Mouse (Mus musculus): Measurements from ENCODE around the gene Lrrc43. TPM values are rescaled to one million over a fixed set of nuclear protein-coding genes. Genes with fewer than 3 reads are reported as not detected.
"Not testable (repeated sequence)": the region's sequence is repeated elsewhere in the genome, so short reads cannot be mapped to it uniquely, and the experiment has no call there.

The Lrrc43 gene
- polyA plus RNA-seq, 1 experiment from 2014 or later = not detected

- Histone ChIP-seq H3K9ac (no peak overlapping the region), H3K4me2 (no peak overlapping the region)
Observed at GRCm38 (mm10) chr5:123473817-123474216, 15.3 kb upstream of the Lrrc43 start.

GRCm38 (mm10) chr5:123487659-123488395 lies 1.3 kb upstream of the Lrrc43 start:
- WGBS (ENCODE audit: insufficient replicate concordance) = 43% methylated on average over 11 of the region's 11 CpGs
- peaks cover 34% of the 10 kb centered on the region for H3K27me3 ChIP-seq
- H3K36me3 ChIP-seq (replicated peaks) = no peaks in the 10 kb centered on the region

More at GRCm38 (mm10) chr5:123473817-123474216, 15.3 kb upstream of the Lrrc43 start:
- H3K4me1 ChIP-seq (replicated peaks) = no peaks in the 10 kb centered on the region
- H3K9me3 ChIP-seq (replicated peaks) = no peaks in the 10 kb centered on the region
- H3K36me3 ChIP-seq (replicated peaks) = no peaks in the 10 kb centered on the region
- WGBS (ENCODE audit: insufficient replicate concordance) = 67% methylated on average over 5 of the region's 5 CpGs
- H3K4me3 ChIP-seq (replicated peaks) = no peak overlapping the region
- H3K27me3 ChIP-seq = peaks cover 11% of the 10 kb centered on the region; the same call in 1 of the 2 replicates
- H3K27ac ChIP-seq (replicated peaks) = no peak overlapping the region
- ATAC-seq (ENCODE audit: insufficient read depth) = no peak

GRCm38 (mm10) chr5:123489935-123490334 lies 830 bp downstream of the Lrrc43 start:
- H3K36me3 ChIP-seq (replicated peaks) = no peaks in the 10 kb centered on the region
- no peak overlapping the region for H3K4me3 ChIP-seq (replicated peaks)
- no peak overlapping the region for H3K27ac ChIP-seq (replicated peaks)
- WGBS (ENCODE audit: insufficient replicate concordance) = 51% methylated on average over 9 of the region's 9 CpGs
- H3K9ac ChIP-seq = no peak overlapping the region
- no peak for ATAC-seq (ENCODE audit: insufficient read depth)
- no peak overlapping the region for H3K4me2 ChIP-seq
- H3K27me3 ChIP-seq = peaks cover 34% of the 10 kb centered on the region
- no peaks in the 10 kb centered on the region for H3K4me1 ChIP-seq (replicated peaks)
- H3K9me3 ChIP-seq (replicated peaks) = no peaks in the 10 kb centered on the region

More at GRCm38 (mm10) chr5:123487659-123488395, 1.3 kb upstream of the Lrrc43 start:
- no peak overlapping the region for H3K4me3 ChIP-seq (replicated peaks)
- no peak for ATAC-seq (ENCODE audit: insufficient read depth)
- H3K27ac ChIP-seq (replicated peaks) = no peak overlapping the region
- no peak overlapping the region for H3K4me2 ChIP-seq
- H3K9me3 ChIP-seq (replicated peaks) = no peaks in the 10 kb centered on the region
- H3K9ac ChIP-seq = no peak overlapping the region
- no peaks in the 10 kb centered on the region for H3K4me1 ChIP-seq (replicated peaks)

- 27% methylated on average over 4 of the region's 4 CpGs for WGBS (ENCODE audit: insufficient replicate concordance)
Observed at GRCm38 (mm10) chr5:123499717-123500116, 10.6 kb downstream of the Lrrc43 start.

GRCm38 (mm10) chr5:123501973-123502372 lies 12.9 kb downstream of the Lrrc43 start:
- Histone ChIP-seq H3K4me3 (replicated peaks) (no peak overlapping the region), H3K9ac (no peak overlapping the region), H3K36me3 (replicated peaks) (no peaks in the 10 kb centered on the region), H3K27ac (replicated peaks) (no peak overlapping the region), H3K9me3 (replicated peaks) (no peaks in the 10 kb centered on the region), H3K27me3 (peaks cover 56% of the 10 kb centered on the region), H3K4me2 (no peak overlapping the region), H3K4me1 (replicated peaks) (no peaks in the 10 kb centered on the region)
- 37% methylated on average over 4 of the region's 4 CpGs for WGBS (ENCODE audit: insufficient replicate concordance)
- ATAC-seq (ENCODE audit: insufficient read depth) = no peak

More at GRCm38 (mm10) chr5:123499717-123500116, 10.6 kb downstream of the Lrrc43 start:
- ATAC-seq (ENCODE audit: insufficient read depth) = no peak
- no peaks in the 10 kb centered on the region for H3K36me3 ChIP-seq (replicated peaks)
- no peak overlapping the region for H3K4me3 ChIP-seq (replicated peaks)
- H3K27me3 ChIP-seq = peaks cover 45% of the 10 kb centered on the region
- no peaks in the 10 kb centered on the region for H3K9me3 ChIP-seq (replicated peaks)
- H3K4me1 ChIP-seq (replicated peaks) = no peaks in the 10 kb centered on the region
- H3K4me2 ChIP-seq = no peak overlapping the region
- H3K27ac ChIP-seq (replicated peaks) = no peak overlapping the region
- H3K9ac ChIP-seq = no peak overlapping the region

GRCm38 (mm10) chr5:123507936-123508723 lies 19.0 kb downstream of the Lrrc43 start:
- Histone ChIP-seq H3K4me1 (replicated peaks) (peaks cover 31% of the 10 kb centered on the region), H3K9ac (peak overlapping the region; percentile 17; the same call in 1 of the 2 replicates), H3K27me3 (peaks cover 71% of the 10 kb centered on the region), H3K36me3 (replicated peaks) (no peaks in the 10 kb centered on the region), H3K27ac (replicated peaks) (no peak overlapping the region), H3K4me3 (replicated peaks) (peak overlapping the region; percentile 59), H3K9me3 (replicated peaks) (no peaks in the 10 kb centered on the region), H3K4me2 (peak overlapping the region; percentile 87)
- peak; percentile 73 for ATAC-seq (ENCODE audit: insufficient read depth)
- WGBS (ENCODE audit: insufficient replicate concordance) = 2% methylated on average over 59 of the region's 59 CpGs

- H3K9ac ChIP-seq = peak overlapping the region; percentile 17; the same call in 1 of the 2 replicates
- H3K9me3 ChIP-seq (replicated peaks) = no peaks in the 10 kb centered on the region
- WGBS (ENCODE audit: insufficient replicate concordance) = 7% methylated on average over 12 of the region's 12 CpGs
Observed at GRCm38 (mm10) chr5:123508921-123509320, 19.8 kb downstream of the Lrrc43 start.

GRCm38 (mm10) chr5:123510160-123510559 lies 21.1 kb downstream of the Lrrc43 start, which contains the start of gene B3gnt4:
Gene B3gnt4 (plus strand): TSS chr5:123510460.
- 78% methylated on average over 5 of the region's 5 CpGs for WGBS (ENCODE audit: insufficient replicate concordance)

More at GRCm38 (mm10) chr5:123508921-123509320, 19.8 kb downstream of the Lrrc43 start:
- peaks cover 31% of the 10 kb centered on the region for H3K4me1 ChIP-seq (replicated peaks)
- H3K4me2 ChIP-seq = peak overlapping the region; percentile 87
- no peaks in the 10 kb centered on the region for H3K36me3 ChIP-seq (replicated peaks)
- no peak for ATAC-seq (ENCODE audit: insufficient read depth)
- H3K4me3 ChIP-seq (replicated peaks) = peak overlapping the region; percentile 59
- peaks cover 63% of the 10 kb centered on the region for H3K27me3 ChIP-seq
- H3K27ac ChIP-seq (replicated peaks) = no peak overlapping the region

GRCm38 (mm10) chr5:123511426-123511825 lies 22.3 kb downstream of the Lrrc43 start:
- H3K27ac ChIP-seq (replicated peaks); H3K9ac ChIP-seq; H3K4me3 ChIP-seq (replicated peaks); H3K9me3 ChIP-seq (replicated peaks); H3K4me2 ChIP-seq; ATAC-seq (ENCODE audit: insufficient read depth): not testable (repeated sequence)
- peaks cover 13% of the 10 kb centered on the region for H3K36me3 ChIP-seq (replicated peaks)
- 55% methylated on average over 3 of the region's 3 CpGs for WGBS (ENCODE audit: insufficient replicate concordance)
- H3K27me3 ChIP-seq = peaks cover 46% of the 10 kb centered on the region
- peaks cover 31% of the 10 kb centered on the region for H3K4me1 ChIP-seq (replicated peaks)

More at GRCm38 (mm10) chr5:123510160-123510559, 21.1 kb downstream of the Lrrc43 start, which contains the start of gene B3gnt4:
- H3K4me3 ChIP-seq (replicated peaks) = no peak within 1 kb of the TSS
- ATAC-seq (ENCODE audit: insufficient read depth) = no peak
- H3K36me3 ChIP-seq (replicated peaks) = peaks cover 3% of the 10 kb centered on the region
- no peak within 1 kb of the TSS for H3K9ac ChIP-seq
- no peaks in the 10 kb centered on the region for H3K9me3 ChIP-seq (replicated peaks)
- H3K4me1 ChIP-seq (replicated peaks) = peaks cover 31% of the 10 kb centered on the region
- no peak within 1 kb of the TSS for H3K27ac ChIP-seq (replicated peaks)
- H3K27me3 ChIP-seq = peaks cover 52% of the 10 kb centered on the region
- no peak within 1 kb of the TSS for H3K4me2 ChIP-seq

- peaks cover 40% of the 10 kb centered on the region for H3K27me3 ChIP-seq
- WGBS (ENCODE audit: insufficient replicate concordance) = 38% methylated on average over 3 of the region's 3 CpGs
- no peak overlapping the region for H3K4me2 ChIP-seq
- no peak overlapping the region for H3K27ac ChIP-seq (replicated peaks)
- H3K9ac ChIP-seq = no peak overlapping the region
- peaks cover 31% of the 10 kb centered on the region for H3K4me1 ChIP-seq (replicated peaks)
- peaks cover 20% of the 10 kb centered on the region for H3K36me3 ChIP-seq (replicated peaks)
- H3K4me3 ChIP-seq (replicated peaks) = no peak overlapping the region
- peak; percentile 65 for ATAC-seq (ENCODE audit: insufficient read depth)
- H3K9me3 ChIP-seq (replicated peaks) = no peaks in the 10 kb centered on the region
Observed at GRCm38 (mm10) chr5:123512102-123512501, 23.0 kb downstream of the Lrrc43 start.

GRCm38 (mm10) chr5:123514871-123515270 lies 25.8 kb downstream of the Lrrc43 start:
- H3K4me3 ChIP-seq (replicated peaks) = no peak overlapping the region
- H3K4me1 ChIP-seq (replicated peaks) = peaks cover 15% of the 10 kb centered on the region
- WGBS (ENCODE audit: insufficient replicate concordance) = 75% methylated on average over 5 of the region's 5 CpGs
- ATAC-seq (ENCODE audit: insufficient read depth) = no peak
- no peak overlapping the region for H3K4me2 ChIP-seq
- H3K9me3 ChIP-seq (replicated peaks) = no peaks in the 10 kb centered on the region
- no peak overlapping the region for H3K27ac ChIP-seq (replicated peaks)
- H3K27me3 ChIP-seq = peaks cover 13% of the 10 kb centered on the region
- H3K9ac ChIP-seq = no peak overlapping the region
- H3K36me3 ChIP-seq (replicated peaks) = peaks cover 46% of the 10 kb centered on the region
